Mouse (Mus musculus): ENCODE results near the gene H2al1b.

H2al1b gene

DNA sequence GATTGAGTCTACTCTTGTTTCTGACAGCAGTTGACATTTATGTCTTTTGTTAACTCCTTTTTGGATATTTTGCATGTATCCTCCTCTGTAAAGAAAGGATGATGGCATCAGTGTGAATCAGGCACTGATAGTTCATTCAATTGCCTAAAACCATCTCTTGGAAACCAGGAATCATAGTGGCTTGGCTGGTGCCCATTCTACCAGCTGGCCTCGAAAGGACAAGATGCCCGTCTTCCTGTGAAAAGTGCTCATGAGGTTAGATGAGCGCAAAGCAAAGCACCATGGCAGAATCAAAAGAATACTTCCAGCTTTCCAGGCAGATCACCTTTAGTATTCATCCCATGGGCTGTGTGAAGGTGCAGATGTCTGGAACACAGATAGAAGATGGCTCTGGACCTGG lies 44.5 kb downstream of the H2al1b start:
- no peak for DNase-seq (ENCODE audit: low spot score)
